Mouse (Mus musculus) 3134 (cell line): ENCODE measurements at regions not wholly inside any gene's neighbourhood (a gene's known extent, or its start where the extent isn't known, plus 50 kb on each side); places are given as distances from the start of the nearest gene placed in this dataset.

ENCODE experiments used
- DNase-seq: peaks from one replicate; pipeline ENCODE4 v3.0.0-alpha.2; 2011; ENCODE audit warnings: low spot score; ENCODE audit not compliant: insufficient read length; ENCODE audit errors: extremely low read depth

DNA sequence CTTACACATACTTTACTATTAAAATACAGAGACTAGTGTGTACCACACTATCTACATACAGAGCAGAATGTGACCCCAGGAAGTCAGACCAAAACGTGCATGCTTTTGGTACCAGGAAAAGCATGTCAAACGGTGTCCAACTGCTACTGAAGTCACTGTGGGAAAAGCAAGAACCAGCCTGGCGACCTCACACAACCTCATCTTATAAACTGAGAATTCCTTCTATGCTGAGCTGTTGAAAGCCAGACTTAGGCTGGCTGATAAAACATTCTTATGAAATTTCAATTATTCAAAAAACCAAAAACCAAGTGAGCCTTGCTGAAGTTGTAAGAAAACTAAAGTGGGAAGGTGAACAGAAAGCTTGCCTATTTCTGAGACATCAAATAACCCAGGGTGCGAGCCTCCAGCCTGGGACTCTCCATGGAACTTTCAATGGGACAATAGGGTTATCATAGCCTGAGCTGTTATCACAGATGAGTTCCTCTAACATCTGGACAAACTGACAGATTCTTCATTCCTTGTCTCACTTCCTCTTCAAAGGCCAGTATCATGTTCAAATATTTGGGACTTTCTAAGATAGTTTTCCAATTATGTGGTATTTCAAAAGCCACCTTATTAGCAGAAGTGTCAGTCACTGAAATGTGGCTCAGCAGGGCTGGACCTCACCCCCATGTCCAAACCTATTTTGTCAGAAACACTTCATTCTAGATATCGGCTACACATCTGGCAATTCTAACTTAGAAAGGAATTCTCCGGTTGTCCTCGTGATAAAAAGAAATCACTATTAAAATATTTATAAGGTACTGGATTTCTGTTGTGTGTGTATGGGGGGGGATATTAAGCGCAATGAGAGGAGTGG, 155.7 kb downstream of the Sox4 start:
- no peak for DNase-seq

DNA sequence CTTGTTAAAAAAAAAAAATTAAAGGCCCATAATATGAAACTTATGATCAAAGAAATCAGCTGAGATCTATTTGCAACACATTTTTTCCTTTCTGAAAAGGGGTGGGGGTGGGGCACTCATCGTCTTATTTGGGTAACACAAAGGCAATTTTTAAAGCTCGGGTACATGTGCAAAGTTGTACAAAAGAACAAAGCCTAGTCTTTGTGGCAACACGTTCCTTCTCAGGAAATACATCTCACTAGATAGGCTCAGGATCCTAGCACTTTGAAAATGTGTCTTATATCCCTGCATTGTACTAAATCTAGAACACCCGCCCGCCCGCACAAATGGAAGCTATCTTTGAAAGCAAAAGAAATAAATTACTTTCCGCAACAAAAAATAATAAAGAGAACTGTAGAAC, 158.2 kb downstream of the Sox4 start:
- no peak for DNase-seq

DNA sequence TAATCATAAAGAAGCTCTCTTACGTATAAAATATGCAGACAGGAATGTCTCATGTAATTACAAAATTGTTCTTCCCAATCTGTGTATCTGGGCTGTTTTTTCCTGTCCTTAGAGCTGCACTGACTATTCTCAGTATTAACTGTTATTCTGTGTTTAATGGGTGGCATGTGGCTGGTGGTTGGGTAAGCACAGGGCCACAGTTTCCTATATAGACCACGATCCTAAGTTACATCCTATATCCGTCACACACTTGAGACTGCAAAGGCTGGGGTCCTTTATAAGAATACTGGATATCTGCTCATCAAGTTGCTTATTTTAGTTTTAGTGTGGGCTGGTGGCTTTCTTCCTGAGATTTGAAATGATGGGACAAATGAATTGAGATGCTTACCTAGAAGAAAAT, 159.0 kb downstream of the Sox4 start:
- no peak for DNase-seq

DNA sequence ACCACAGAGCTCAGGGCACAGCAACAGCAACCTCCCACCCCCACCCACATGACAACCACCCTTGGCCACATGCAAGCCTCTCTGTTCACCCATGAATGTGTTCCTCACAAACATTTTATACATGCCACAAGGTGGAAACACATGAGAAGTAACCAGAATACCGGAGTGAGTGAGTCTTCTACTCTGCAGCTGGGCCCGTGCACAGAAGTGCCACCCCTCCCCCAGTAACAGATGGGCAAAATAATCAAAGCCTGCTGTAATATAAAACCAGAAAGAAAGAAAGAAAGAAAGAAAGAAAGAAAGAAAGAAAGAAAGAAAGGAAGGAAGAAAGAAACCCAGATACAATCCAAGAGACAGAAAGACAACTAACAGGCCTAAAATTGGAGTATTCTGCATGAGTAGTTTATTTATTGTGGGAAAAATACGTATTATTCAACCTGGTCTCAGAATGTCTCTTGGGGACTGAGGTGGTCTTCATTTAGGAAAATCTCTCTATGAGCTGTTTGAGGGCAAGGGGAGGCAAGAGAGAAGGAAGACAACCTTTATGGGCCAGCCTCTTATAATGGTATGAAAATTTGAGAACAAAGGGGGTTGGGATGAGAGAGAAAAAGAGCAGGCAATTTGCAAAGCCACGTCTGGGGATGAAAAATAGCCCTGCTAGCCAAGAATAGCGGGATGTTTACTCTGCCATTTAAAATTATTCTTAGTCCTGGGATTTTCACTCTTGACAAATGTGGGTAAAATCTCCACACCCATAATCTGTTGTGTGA, 160.2 kb downstream of the Sox4 start:
- DNase-seq: no peak

DNA sequence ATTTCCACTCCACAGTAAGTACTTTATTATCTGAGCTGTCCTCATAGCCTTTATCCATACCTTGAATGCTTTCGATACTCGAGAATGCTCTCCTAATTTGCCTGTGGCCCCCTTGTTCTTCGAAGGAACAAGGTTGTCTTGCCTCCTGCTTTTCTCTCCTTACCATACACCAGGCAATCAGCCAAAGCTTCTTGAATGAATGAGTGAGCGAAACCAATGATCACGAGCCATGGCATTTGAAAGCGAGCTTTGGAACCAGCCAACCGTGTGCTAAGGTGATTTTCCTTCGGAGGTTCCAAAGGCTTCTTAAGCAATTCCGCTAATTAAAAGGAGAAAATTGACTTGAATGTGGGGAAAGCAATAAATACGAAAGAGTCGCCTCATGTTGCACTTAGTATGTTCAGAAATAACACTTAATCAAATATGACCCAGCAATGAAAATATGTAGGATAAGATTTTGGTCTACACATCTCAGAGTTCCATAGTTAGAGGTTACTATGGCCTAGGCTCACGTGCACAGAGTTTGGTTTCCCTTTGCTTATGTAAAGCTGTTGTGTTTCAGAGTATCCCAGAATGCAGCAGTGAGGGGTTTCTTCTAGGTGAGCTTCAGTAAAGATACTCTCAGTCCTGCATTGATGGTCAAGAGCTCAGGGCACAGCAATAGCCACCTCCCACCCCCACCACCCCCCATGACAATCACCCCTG, 160.9 kb downstream of the Sox4 start:
- DNase-seq: no peak

DNA sequence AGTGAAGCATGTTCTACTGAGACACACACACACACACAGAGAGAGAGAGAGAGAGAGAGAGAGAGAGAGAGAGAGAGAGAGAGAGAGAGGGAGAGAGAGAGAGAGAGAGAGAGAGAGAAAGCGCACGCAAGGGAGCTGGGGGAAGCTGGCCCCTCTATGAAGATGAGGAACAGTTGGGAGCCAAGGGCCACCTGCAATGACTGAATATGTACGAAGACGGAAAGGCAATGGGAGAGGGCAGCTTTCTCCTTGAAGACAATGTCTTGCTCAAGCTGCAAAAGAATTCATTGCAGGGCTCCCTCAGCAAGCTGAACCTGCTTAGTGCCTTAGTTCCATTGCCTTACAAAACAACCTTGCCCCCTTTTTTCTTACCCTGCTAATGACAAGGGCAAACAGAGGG, 163.1 kb downstream of the Sox4 start:
- DNase-seq: no peak

DNA sequence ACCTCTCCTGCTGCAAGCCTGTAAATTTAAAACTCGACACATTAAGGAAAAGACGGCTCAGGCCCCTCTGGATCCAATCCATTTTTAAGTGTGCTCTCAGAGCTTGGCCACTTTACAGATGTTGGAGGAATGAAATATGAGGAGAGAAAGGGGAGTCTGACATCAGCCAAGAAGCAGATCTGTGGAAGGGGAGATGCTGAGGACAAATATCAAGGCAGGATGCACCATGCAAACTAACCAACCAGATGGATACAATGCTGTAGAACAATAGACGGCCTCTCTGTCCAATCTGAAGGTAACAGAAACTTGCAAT, 166.2 kb downstream of the Sox4 start:
- peak; percentile 1 for DNase-seq

DNA sequence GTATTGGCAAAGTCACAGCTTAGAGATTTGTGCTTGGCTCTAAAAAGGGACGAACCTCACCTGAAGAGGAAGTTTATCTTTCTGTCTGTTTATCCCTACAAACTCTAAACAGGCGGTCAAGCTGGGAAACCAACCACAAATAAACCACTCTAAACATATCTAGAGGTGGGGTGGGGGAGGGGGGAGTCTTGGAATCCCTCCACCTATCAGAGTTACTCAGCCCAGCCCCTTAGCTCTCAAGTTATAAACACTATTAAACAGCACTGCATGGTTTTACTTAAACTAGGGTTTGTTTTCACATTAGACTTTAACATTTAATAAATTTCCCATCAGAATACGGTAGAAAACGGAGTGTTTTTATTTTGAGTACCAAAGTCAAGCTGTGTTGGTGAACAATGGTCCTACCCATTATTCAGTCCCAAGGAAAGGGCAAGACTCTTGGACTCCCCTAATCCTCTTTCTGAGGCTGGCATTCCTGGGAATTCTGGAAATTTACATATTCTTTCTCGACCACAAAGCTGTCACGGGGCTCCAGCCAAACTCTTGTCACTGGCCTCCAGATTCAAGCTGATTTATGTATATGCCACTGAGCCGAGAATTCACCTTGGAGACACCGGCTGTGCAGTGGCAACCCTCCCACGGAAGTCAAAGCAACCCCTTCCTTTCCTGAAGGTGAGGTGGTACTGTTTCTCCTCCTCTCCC, 166.7 kb downstream of the Sox4 start:
- no peak for DNase-seq

DNA sequence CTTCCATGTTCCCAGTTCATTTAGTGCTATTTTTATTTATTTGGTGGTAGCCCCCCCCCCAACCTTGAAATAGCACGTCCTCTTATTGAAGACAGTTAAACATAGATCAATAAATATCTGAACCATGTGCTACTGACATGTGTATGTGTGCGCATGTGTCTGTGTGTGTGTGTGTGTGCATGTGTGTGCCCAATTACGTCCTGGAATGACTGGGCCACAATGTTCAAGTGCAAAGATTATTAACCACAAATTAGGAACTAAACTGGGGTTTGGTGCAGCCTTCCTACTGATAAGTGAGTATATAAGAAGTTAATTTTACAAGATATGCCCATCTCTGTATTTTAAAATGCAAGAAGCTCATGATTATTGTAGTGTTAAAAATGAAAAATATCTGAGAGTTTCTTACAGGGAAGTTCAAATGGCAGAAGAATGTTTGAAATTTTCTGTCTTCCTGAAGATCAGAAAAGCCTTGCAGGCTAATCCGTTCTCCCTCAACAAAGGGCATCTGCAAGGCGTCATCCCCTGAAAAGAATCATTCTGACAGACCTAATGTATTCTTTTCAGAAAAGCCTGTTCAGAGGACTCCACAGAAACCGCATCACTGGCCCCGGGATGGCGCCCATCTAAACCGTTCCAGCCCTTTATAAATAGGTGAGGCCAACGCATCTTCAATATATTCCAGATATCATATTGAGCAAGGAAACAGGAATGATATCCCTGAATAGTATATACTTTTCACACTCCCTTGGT, 170.8 kb downstream of the Sox4 start:
- DNase-seq: no peak

DNA sequence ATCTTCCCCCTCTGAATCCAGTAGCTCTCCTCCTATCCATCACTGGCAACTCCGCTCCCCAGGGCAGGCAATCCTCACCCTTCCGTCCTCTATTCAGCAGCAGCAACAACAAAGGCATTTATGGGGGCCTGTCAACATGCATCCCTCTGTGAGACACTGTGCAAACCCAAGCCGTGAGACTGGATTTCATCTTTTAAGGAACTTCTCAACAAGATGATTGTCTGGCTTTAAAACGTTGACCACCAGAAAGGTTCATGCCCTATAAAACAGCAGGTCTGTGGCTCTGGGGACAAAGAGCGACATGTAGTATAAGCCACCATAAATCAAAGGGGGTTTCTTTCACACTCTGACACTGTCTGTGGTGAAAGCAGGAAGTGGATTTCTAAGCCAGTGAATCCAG, 171.4 kb downstream of the Sox4 start:
- DNase-seq: no peak

DNA sequence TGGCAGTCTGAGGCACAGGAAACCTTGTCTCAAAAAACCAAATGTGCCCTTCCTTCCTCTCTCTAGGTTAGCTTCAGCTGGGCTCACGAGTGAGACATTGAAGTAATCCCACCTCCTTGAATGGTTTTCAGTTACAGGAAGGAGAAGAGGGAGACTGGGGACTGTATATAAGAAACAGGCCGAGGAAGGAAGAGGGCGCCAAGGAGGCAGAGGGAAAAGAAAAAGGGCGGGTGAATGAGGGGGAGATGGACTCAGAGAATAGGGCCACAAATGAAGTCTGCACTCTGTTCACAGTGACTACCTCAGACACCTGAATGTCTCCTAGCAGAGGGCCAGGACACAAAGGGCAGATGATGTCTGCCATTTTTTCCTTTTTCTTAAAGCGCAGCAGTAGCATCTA, 171.9 kb downstream of the Sox4 start:
- no peak for DNase-seq

DNA sequence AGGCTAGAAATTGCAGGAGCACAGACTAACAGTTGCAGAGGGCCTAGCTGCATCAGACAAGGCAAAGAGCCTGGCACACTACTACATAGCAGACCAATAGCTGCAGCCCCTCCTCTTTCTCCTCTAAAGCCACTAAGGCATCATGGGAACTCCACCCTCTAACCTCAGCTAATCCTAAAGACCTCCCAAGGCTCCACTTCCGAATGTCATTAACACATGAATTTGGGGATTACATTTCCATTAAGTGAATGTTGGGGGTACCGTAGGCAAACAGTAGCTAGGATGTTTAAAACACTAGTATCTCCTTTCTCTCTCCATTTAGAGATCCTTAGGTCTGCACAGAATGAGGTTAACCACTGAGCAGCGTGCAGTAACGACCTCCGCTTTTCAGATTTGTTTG, 173.1 kb downstream of the Sox4 start:
- no peak for DNase-seq

DNA sequence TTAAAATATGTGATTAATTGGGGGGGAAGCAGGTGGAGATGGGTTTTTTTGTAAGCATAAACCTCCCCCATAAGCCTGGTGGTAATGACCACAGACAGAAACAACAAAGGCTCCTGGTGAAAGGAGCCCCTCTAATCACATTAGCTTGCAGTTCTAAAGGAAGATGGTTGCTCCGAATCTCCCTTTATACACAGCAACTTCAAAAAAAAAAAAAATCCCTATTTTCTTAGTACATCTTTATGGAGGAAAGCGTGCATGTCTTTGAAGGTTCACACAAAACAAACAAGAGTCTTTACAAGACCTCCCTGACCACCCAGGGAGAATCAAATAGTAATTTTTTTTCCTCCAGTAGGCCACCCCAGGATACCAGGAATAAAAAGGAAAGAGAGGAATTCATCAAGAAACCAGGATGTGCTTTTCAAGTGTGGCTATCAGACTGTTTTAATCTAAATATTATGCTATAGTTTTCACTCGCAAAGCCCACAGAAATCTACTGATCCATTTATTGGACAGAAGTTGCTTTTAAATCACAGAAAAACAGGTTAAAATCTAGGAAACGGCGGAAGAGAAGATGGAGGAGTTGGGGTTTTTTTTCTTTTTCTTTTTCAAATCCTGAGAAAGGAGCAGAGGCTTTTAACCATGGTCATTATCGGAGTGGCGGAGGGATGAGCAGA, 178.2 kb downstream of the Sox4 start:
- no peak for DNase-seq

DNA sequence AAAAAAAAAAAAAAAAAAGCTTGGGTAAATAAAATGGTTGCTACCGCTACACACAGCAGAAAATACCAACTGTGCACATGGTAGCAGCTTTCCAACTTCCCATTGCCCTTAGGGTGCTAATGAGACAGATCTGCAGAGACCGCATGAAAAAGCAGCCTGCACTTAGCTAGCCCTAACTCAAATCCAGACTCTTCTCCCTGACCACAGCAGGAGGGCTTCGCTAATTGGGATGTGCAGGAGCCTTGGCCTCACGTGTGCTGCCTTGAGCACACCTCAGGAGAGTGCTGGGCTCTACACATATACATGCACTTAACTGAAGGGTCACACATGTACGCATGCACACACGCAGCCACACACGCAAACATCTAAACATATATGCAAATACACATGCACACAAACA, 178.9 kb downstream of the Sox4 start:
- no peak for DNase-seq

DNA sequence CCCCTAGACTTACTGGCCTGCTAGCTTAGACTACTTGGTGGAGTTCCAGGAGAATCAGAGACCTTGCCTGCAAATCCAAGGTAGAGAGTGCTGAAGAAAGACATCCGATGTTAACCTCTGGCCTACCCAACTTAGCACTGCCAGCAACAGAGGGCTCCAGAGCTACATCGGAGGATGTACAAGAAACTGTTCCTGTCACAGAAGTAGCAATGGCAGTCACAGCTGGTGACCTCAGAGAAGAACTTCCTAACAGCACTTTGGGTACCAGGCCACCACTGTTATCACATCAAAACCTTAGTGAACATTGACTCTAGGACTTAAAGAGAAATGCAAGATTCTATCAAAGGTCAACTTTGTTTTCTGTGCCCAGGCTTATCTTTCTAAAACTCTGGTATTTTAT, 180.0 kb downstream of the Sox4 start:
- DNase-seq: no peak

DNA sequence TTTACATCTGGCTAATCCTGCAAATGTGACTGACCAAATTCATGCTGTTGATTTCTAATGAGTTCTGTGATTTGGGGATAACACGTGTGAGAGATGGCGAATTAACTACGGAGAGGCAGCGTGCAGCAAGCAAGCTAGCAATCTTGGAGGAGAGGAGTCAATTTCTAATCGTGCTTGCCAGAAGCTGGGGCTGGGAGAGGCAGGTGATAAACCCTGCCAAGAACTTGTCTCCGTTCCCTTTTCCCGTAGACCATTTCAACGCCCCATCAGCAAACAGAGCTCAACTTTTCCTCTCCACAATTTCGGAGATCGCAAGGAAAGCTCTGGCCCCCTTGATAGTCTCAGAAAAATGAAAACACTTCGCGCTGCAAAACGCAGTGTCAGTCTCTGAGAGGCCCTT, 183.0 kb downstream of the Sox4 start:
- DNase-seq: no peak

DNA sequence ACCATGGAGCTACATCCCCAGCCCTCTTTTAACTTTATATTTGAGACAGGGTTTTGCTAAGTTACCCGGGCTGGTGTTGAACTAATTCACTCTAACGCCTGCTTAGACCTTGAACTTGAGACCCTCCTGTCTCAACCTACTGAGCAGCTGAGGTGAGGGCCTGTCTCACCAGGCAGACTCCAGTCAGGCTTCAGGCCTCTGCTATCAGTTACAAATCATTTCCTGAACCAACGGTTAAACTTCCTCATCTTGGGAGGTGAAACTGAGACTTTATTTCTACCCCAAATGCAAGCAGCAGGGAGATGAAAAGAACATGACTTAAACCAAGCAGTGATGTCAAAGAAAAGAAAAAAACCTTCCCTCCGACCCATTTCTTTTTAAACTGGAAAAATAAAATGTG, 183.5 kb downstream of the Sox4 start:
- DNase-seq: no peak

DNA sequence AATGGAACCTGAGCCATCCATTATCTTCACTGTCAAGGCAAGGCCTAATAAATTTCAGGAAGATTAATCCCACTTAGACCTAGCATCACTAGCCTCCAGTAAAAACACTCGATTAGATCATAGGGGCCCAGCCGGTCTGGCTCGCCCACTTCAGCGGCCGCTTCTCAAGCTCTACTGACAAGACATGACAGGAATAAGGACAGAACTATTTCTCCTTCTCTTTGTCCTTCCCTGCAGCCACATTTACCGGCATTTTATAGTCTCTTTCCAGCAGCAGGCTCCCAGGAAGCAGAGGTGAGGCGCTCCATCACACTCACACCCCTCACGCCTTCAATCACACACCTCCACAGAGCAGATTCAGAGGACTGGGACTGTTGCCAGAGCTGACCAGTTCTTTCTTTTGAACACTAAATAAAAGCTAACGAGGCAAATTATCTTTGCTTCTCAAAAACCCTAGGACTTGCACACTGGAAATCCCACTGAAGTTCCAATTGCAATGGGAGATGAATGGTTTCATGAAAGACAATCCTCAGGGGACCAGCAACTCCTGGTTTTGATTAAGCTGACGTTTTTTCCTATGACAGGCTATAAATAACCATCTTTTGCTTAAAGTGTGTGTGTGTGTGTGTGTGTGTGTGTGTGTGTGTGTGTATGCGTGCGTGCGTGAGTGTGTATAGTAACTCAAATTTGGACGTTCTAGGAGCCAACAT, 184.6 kb downstream of the Sox4 start:
- no peak for DNase-seq

DNA sequence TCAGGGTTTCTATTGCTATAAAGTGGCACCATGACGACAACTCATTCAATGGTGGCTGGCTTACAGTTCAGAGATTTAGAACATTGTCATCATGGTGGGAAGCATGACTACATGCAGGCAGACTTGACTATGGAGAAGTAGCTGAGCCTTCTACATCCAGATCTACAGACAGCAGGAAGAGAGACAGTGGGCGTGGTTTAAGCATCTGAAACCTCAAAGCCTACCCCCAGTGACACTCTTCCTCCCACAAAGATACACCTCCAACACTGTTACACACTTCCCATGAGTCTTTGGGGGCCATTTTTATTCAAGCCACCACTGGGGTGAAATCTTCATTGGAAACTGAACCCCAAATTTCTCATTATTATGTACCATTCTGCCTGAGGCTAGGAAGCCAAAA, 191.0 kb downstream of the Sox4 start:
- no peak for DNase-seq
